Mouse (Mus musculus): ENCODE data around the gene Ythdf1.

The Ythdf1 gene

GRCm38 (mm10) chr2:180870006-180870405, 50.7 kb downstream of the Ythdf1 start:
- TF ChIP-seq POU5F1 (IDR thresholded peaks at IDR 0.05; ENCODE audit: borderline replicate concordance, low read length) (no peak), NANOG (IDR thresholded peaks at IDR 0.05; ENCODE audit: borderline replicate concordance, low read length) (no peak), CTCF (conservative IDR thresholded peaks at IDR 0.05; ENCODE audit: low read length) (no peak)
- Histone ChIP-seq H3K9me3 (ENCODE audit: low read length) (no peaks in the 10 kb centered on the region), H3K27me3 (ENCODE audit: insufficient read depth, low read length) (peaks cover 5% of the 10 kb centered on the region; the same call in 1 of the 2 replicates), H3K4me1 (replicated peaks; ENCODE audit: low read depth, low read length) (peaks cover 6% of the 10 kb centered on the region), H3K4me3 (replicated peaks; ENCODE audit: low read length) (no peak overlapping the region), H3K36me3 (ENCODE audit: insufficient read depth, low read length) (no peaks in the 10 kb centered on the region)

- H3K36me3 ChIP-seq (ENCODE audit: insufficient read depth, low read length) = no peaks in the 10 kb centered on the region
- no peak overlapping the region for H3K4me3 ChIP-seq (replicated peaks; ENCODE audit: low read length)
- H3K9me3 ChIP-seq (ENCODE audit: low read length) = no peaks in the 10 kb centered on the region
- H3K4me1 ChIP-seq (replicated peaks; ENCODE audit: low read depth, low read length) = peaks cover 21% of the 10 kb centered on the region
- H3K27me3 ChIP-seq (ENCODE audit: insufficient read depth, low read length) = peaks cover 6% of the 10 kb centered on the region; the same call in 1 of the 2 replicates
- no peak for TF ChIP-seq CTCF (conservative IDR thresholded peaks at IDR 0.05; ENCODE audit: low read length)
- TF ChIP-seq NANOG (IDR thresholded peaks at IDR 0.05; ENCODE audit: borderline replicate concordance, low read length) = no peak
- no peak for TF ChIP-seq POU5F1 (IDR thresholded peaks at IDR 0.05; ENCODE audit: borderline replicate concordance, low read length)
These were observed 59.2 kb downstream of the Ythdf1 start for GRCm38 (mm10) chr2:180861561-180861960.

- H3K27me3 ChIP-seq (ENCODE audit: insufficient read depth, low read length) = peaks cover 2% of the 10 kb centered on the region; the same call in 1 of the 2 replicates
These were observed 63.6 kb downstream of the Ythdf1 start for GRCm38 (mm10) chr2:180857121-180857520.

GRCm38 (mm10) chr2:180855005-180855544, 65.7 kb downstream of the Ythdf1 start:
- peaks cover 2% of the 10 kb centered on the region; the same call in 1 of the 2 replicates for H3K27me3 ChIP-seq (ENCODE audit: insufficient read depth, low read length)
- peaks cover 46% of the 10 kb centered on the region for H3K4me1 ChIP-seq (replicated peaks; ENCODE audit: low read depth, low read length)
- no peaks in the 10 kb centered on the region for H3K9me3 ChIP-seq (ENCODE audit: low read length)
- H3K4me3 ChIP-seq (replicated peaks; ENCODE audit: low read length) = peak overlapping the region; percentile 27; the same call in 1 of the 2 replicates
- no peak for TF ChIP-seq POU5F1 (IDR thresholded peaks at IDR 0.05; ENCODE audit: borderline replicate concordance, low read length)
- no peak for TF ChIP-seq CTCF (conservative IDR thresholded peaks at IDR 0.05; ENCODE audit: low read length)
- TF ChIP-seq NANOG (IDR thresholded peaks at IDR 0.05; ENCODE audit: borderline replicate concordance, low read length) = no peak
- H3K36me3 ChIP-seq (ENCODE audit: insufficient read depth, low read length) = no peaks in the 10 kb centered on the region

More at GRCm38 (mm10) chr2:180857121-180857520, 63.6 kb downstream of the Ythdf1 start:
- Histone ChIP-seq H3K4me1 (replicated peaks; ENCODE audit: low read depth, low read length) (peaks cover 56% of the 10 kb centered on the region), H3K9me3 (ENCODE audit: low read length) (no peaks in the 10 kb centered on the region), H3K4me3 (replicated peaks; ENCODE audit: low read length) (no peak overlapping the region), H3K36me3 (ENCODE audit: insufficient read depth, low read length) (no peaks in the 10 kb centered on the region)
- TF ChIP-seq CTCF (conservative IDR thresholded peaks at IDR 0.05; ENCODE audit: low read length) (no peak), POU5F1 (IDR thresholded peaks at IDR 0.05; ENCODE audit: borderline replicate concordance, low read length) (no peak), NANOG (IDR thresholded peaks at IDR 0.05; ENCODE audit: borderline replicate concordance, low read length) (no peak)
